Mouse (Mus musculus): ENCODE measurements at regions not wholly inside any gene's neighbourhood (a gene's known extent, or its start where the extent isn't known, plus 50 kb on each side); places are given as distances from the start of the nearest gene placed in this dataset.

GRCm38 (mm10) chr11:112473681-112474080 lies 308.3 kb upstream of the Sox9 start:
- no peaks in the 10 kb centered on the region for H3K4me1 ChIP-seq (ENCODE audit: insufficient read depth, low read length)
- H3K9me3 ChIP-seq (ENCODE audit: low read length), result no peaks in the 10 kb centered on the region
- no peaks in the 10 kb centered on the region for H3K36me3 ChIP-seq (ENCODE audit: insufficient read depth, low read length)
- H3K27ac ChIP-seq (ENCODE audit: low read depth, low read length), result no peak overlapping the region
- no peak overlapping the region for H3K4me2 ChIP-seq (ENCODE audit: low read depth, low read length, poor library complexity, severe bottlenecking)
- no peak for ATAC-seq (ENCODE audit: low FRiP score)
- no peak for TF ChIP-seq CTCF (IDR thresholded peaks at IDR 0.05)
- no peak overlapping the region for H3K4me3 ChIP-seq (ENCODE audit: low read depth, low read length)
- H3K9ac ChIP-seq (replicated peaks; ENCODE audit: low read length, poor library complexity, severe bottlenecking), result no peak overlapping the region
- H3K27me3 ChIP-seq (ENCODE audit: insufficient read depth, low read length), result no peaks in the 10 kb centered on the region
- WGBS, result 84% methylated on average over 6 of the region's 6 CpGs
- no peak for DNase-seq (ENCODE audit: low spot score)

GRCm38 (mm10) chr11:112480360-112480759 lies 301.7 kb upstream of the Sox9 start:
- Histone ChIP-seq H3K4me3 (ENCODE audit: low read depth, low read length) (no peak overlapping the region), H3K4me2 (ENCODE audit: low read depth, low read length, poor library complexity, severe bottlenecking) (0 out of 2 replicates have a peak overlapping the region, but pooled peaks have one; percentile 10), H3K4me1 (ENCODE audit: insufficient read depth, low read length) (no peaks in the 10 kb centered on the region), H3K36me3 (ENCODE audit: insufficient read depth, low read length) (no peaks in the 10 kb centered on the region), H3K27me3 (ENCODE audit: insufficient read depth, low read length) (no peaks in the 10 kb centered on the region), H3K9ac (replicated peaks; ENCODE audit: low read length, poor library complexity, severe bottlenecking) (no peak overlapping the region), H3K9me3 (ENCODE audit: low read length) (no peaks in the 10 kb centered on the region), H3K27ac (ENCODE audit: low read depth, low read length) (no peak overlapping the region)
- WGBS, result 67% methylated on average over 11 of the region's 11 CpGs
- TF ChIP-seq CTCF (IDR thresholded peaks at IDR 0.05), result no peak
- ATAC-seq (ENCODE audit: low FRiP score) (no peak), DNase-seq (ENCODE audit: low spot score) (no peak)

- Histone ChIP-seq H3K9me3 (ENCODE audit: low read length) (no peaks in the 10 kb centered on the region), H3K4me3 (ENCODE audit: low read depth, low read length) (no peak overlapping the region), H3K36me3 (ENCODE audit: insufficient read depth, low read length) (no peaks in the 10 kb centered on the region), H3K4me2 (ENCODE audit: low read depth, low read length, poor library complexity, severe bottlenecking) (no peak overlapping the region), H3K4me1 (ENCODE audit: insufficient read depth, low read length) (no peaks in the 10 kb centered on the region), H3K9ac (replicated peaks; ENCODE audit: low read length, poor library complexity, severe bottlenecking) (0 out of 2 replicates have a peak overlapping the region, but pooled peaks have one; percentile 14), H3K27ac (ENCODE audit: low read depth, low read length) (0 out of 2 replicates have a peak overlapping the region, but pooled peaks have one; percentile 26), H3K27me3 (ENCODE audit: insufficient read depth, low read length) (no peaks in the 10 kb centered on the region)
- WGBS, result 3% methylated on average over 5 of the region's 5 CpGs
- TF ChIP-seq CTCF (IDR thresholded peaks at IDR 0.05), result no peak
- DNase-seq (ENCODE audit: low spot score) (peak; percentile 75), ATAC-seq (ENCODE audit: low FRiP score) (0 out of 2 replicates have a peak, but pooled peaks have one; percentile 56)
Observed at GRCm38 (mm10) chr11:112501781-112502180, 280.2 kb upstream of the Sox9 start.

- no peaks in the 10 kb centered on the region for H3K27me3 ChIP-seq (ENCODE audit: insufficient read depth, low read length)
- no peak overlapping the region for H3K4me3 ChIP-seq (ENCODE audit: low read depth, low read length)
- no peak overlapping the region for H3K9ac ChIP-seq (replicated peaks; ENCODE audit: low read length, poor library complexity, severe bottlenecking)
- no peaks in the 10 kb centered on the region for H3K4me1 ChIP-seq (ENCODE audit: insufficient read depth, low read length)
- no peak overlapping the region for H3K27ac ChIP-seq (ENCODE audit: low read depth, low read length)
- WGBS, result 70% methylated on average over 8 of the region's 8 CpGs
- DNase-seq (ENCODE audit: low spot score) (no peak), ATAC-seq (ENCODE audit: low FRiP score) (no peak)
- no peaks in the 10 kb centered on the region for H3K36me3 ChIP-seq (ENCODE audit: insufficient read depth, low read length)
- H3K9me3 ChIP-seq (ENCODE audit: low read length), result no peaks in the 10 kb centered on the region
- H3K4me2 ChIP-seq (ENCODE audit: low read depth, low read length, poor library complexity, severe bottlenecking), result no peak overlapping the region
- TF ChIP-seq CTCF (IDR thresholded peaks at IDR 0.05), result no peak
Observed at GRCm38 (mm10) chr11:112519076-112519475, 262.9 kb upstream of the Sox9 start.

GRCm38 (mm10) chr11:112524983-112525382 lies 257.0 kb upstream of the Sox9 start:
- H3K27me3 ChIP-seq (ENCODE audit: insufficient read depth, low read length), result no peaks in the 10 kb centered on the region
- 93% methylated on average over 3 of the region's 3 CpGs for WGBS
- DNase-seq (ENCODE audit: low spot score) (no peak), ATAC-seq (ENCODE audit: low FRiP score) (no peak)
- peak; percentile 22 for TF ChIP-seq CTCF (IDR thresholded peaks at IDR 0.05)
- H3K36me3 ChIP-seq (ENCODE audit: insufficient read depth, low read length), result no peaks in the 10 kb centered on the region
- H3K4me3 ChIP-seq (ENCODE audit: low read depth, low read length), result no peak overlapping the region
- H3K4me1 ChIP-seq (ENCODE audit: insufficient read depth, low read length), result no peaks in the 10 kb centered on the region
- H3K9ac ChIP-seq (replicated peaks; ENCODE audit: low read length, poor library complexity, severe bottlenecking), result no peak overlapping the region
- no peaks in the 10 kb centered on the region for H3K9me3 ChIP-seq (ENCODE audit: low read length)
- H3K4me2 ChIP-seq (ENCODE audit: low read depth, low read length, poor library complexity, severe bottlenecking), result no peak overlapping the region
- H3K27ac ChIP-seq (ENCODE audit: low read depth, low read length), result no peak overlapping the region

GRCm38 (mm10) chr11:112542573-112542972 lies 239.5 kb upstream of the Sox9 start:
- WGBS, result 20% methylated on average over 6 of the region's 6 CpGs

More at GRCm38 (mm10) chr11:112542573-112542972, 239.5 kb upstream of the Sox9 start:
- DNase-seq (ENCODE audit: low spot score), result no peak
- Histone ChIP-seq H3K4me1 (ENCODE audit: insufficient read depth, low read length) (no peaks in the 10 kb centered on the region), H3K4me2 (ENCODE audit: low read depth, low read length, poor library complexity, severe bottlenecking) (no peak overlapping the region), H3K27me3 (ENCODE audit: insufficient read depth, low read length) (no peaks in the 10 kb centered on the region), H3K27ac (ENCODE audit: low read depth, low read length) (no peak overlapping the region), H3K36me3 (ENCODE audit: insufficient read depth, low read length) (no peaks in the 10 kb centered on the region), H3K9me3 (ENCODE audit: low read length) (no peaks in the 10 kb centered on the region), H3K4me3 (ENCODE audit: low read depth, low read length) (no peak overlapping the region), H3K9ac (replicated peaks; ENCODE audit: low read length, poor library complexity, severe bottlenecking) (no peak overlapping the region)
- ATAC-seq (ENCODE audit: low FRiP score), result no peak
- TF ChIP-seq CTCF (IDR thresholded peaks at IDR 0.05), result no peak

Data from midbrain, postnatal 0 days (tissue).